Mouse (Mus musculus) MEL (cell line): ENCODE data around the gene Gm49395.

Source experiments
- BHLHE40 ChIP-seq: IDR thresholded peaks from 2 replicates; pipeline ENCODE4 v1.6.1; 2012; ENCODE audit warnings: low read depth, mild to moderate bottlenecking, inconsistent platforms, low read length, improper control_type of control experiment, borderline replicate concordance
- CHD2 ChIP-seq: IDR thresholded peaks from 2 replicates; pipeline ENCODE4 v1.6.1; 2011; ENCODE audit warnings: low read length, improper control_type of control experiment
- CTCF ChIP-seq, 3 experiments: IDR thresholded peaks in 2 of 3; conservative IDR thresholded peaks in 1 of 3; 2 replicates each; pipeline ENCODE4 v1.5.1; 2011 to 2012; ENCODE audit warnings: low read length in 3 of 3, low read depth in 2 of 3, mild to moderate bottlenecking in 2 of 3, improper control_type of control experiment in 1 of 3, inconsistent platforms in 1 of 3, mixed read lengths in 1 of 3, moderate library complexity in 1 of 3; ENCODE audit not compliant: control insufficient read depth in 1 of 3, insufficient read depth in 1 of 3, poor library complexity in 1 of 3, severe bottlenecking in 1 of 3
- GABPA ChIP-seq: IDR thresholded peaks from 2 replicates; pipeline ENCODE4 v1.6.1; 2012; ENCODE audit warnings: low read depth, mild to moderate bottlenecking, inconsistent platforms, low read length, improper control_type of control experiment, moderate library complexity
- POLR2A ChIP-seq, 2 experiments: IDR thresholded peaks; 2 replicates each; pipeline ENCODE4 v1.6.1; 2011 to 2012; ENCODE audit warnings: low read length in 2 of 2, mild to moderate bottlenecking in 2 of 2, control low read depth in 1 of 2, improper control_type of control experiment in 1 of 2, low read depth in 1 of 2, moderate library complexity in 1 of 2; ENCODE audit not compliant: control insufficient read depth in 1 of 2, insufficient read depth in 1 of 2, poor library complexity in 1 of 2
- RCOR1 ChIP-seq: IDR thresholded peaks from 2 replicates; pipeline ENCODE4 v1.6.1; 2012; ENCODE audit warnings: low read depth, mild to moderate bottlenecking, inconsistent platforms, low read length, improper control_type of control experiment
- SIN3A ChIP-seq: IDR thresholded peaks from 2 replicates; pipeline ENCODE4 v1.6.1; 2012; ENCODE audit warnings: low read length, improper control_type of control experiment, inconsistent platforms
- TAL1 ChIP-seq: IDR thresholded peaks from 2 replicates; pipeline ENCODE4 v1.6.1; 2012; ENCODE audit warnings: mild to moderate bottlenecking, inconsistent platforms, low read length, moderate library complexity, mixed read lengths
- TBP ChIP-seq: IDR thresholded peaks from 2 replicates; pipeline ENCODE4 v1.8.0; 2011; ENCODE audit warnings: low read depth, low read length, improper control_type of control experiment
- ZNF384 ChIP-seq: IDR thresholded peaks from 2 replicates; pipeline ENCODE4 v1.6.1; 2012; ENCODE audit warnings: low read depth, mild to moderate bottlenecking, inconsistent platforms, low read length, improper control_type of control experiment

DNA sequence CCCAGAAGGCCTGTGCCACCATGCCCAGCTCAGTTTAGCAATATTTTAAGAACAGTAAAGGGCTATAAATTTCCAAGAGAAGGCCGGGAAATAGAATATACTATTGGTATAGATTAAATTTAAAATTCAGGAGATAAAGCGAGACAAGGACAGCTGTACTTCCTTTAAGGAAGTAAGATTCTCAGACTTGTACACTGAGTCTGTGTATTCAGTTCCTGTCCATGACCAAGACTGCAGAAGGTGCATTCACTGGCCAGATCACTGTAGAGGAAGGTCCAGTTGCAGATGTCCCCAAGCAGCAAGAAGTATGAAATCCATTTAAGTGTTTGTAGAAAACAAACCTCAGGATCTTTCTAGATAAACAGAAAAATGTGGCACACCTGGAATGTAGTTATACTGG, 28.3 kb upstream of the Gm49395 start:
- TF ChIP-seq SIN3A (no peak), POLR2A (IDR thresholded peaks at IDR 0.05; ENCODE audit: control insufficient read depth in 1 of 2, insufficient read depth in 1 of 2, low read depth in 1 of 2, low read length in 2 of 2, poor library complexity in 1 of 2) (no peak), GABPA (no peak), CTCF (IDR thresholded peaks at IDR 0.05 in 2 of 3, conservative IDR thresholded peaks at IDR 0.05 in 1 of 3; ENCODE audit: control insufficient read depth in 1 of 3, insufficient read depth in 1 of 3, low read depth in 2 of 3, low read length in 3 of 3, poor library complexity in 1 of 3, severe bottlenecking in 1 of 3) (no peak), RCOR1 (no peak), BHLHE40 (no peak), CHD2 (no peak), TBP (no peak), ZNF384 (no peak), TAL1 (no peak)
